ENCODE assay signal across 10 mouse cellular contexts in genomic region chr15:103058715-103059114, GRCm38 (mm10). TPM values are rescaled to one million over a fixed set of nuclear protein-coding genes. Genes with fewer than 3 reads are reported as not detected.
A peak's percentile ranks its signal among the peaks of the same experiment; 100 is the strongest.
DNase-seq lines count a peak whose midpoint lies in the region; ATAC-seq and TF ChIP-seq lines count a peak whose summit lies in the region.
"Had no signal": no experiment of that assay in that cellular context is flagged by ENCODE, and none has a peak within 500 bp of the region (broad histone marks: within the 10 kb centered on the region; RNA-seq: fewer than 3 reads in every experiment).

No protein-coding gene starts in this region.

- TF ChIP-seq POLR2A in cerebellum, adult 2 months (IDR thresholded peaks at IDR 0.05; ENCODE audit: borderline replicate concordance, insufficient read depth, low read length): no peak

- no peak overlapping the region for H3K27ac ChIP-seq in forebrain, embryonic 10.5 days
- H3K27ac ChIP-seq in forebrain, embryonic 14.5 days (ENCODE audit: low read depth, low read length): no peak overlapping the region
- peak overlapping the region; percentile 22; the same call in 1 of the 2 replicates for H3K27ac ChIP-seq in intestine, postnatal 0 days (ENCODE audit: low read depth, low read length)
- H3K27ac ChIP-seq in neural tube, embryonic 13.5 days (replicated peaks): peak overlapping the region; percentile 95
- H3K27ac ChIP-seq in cerebellum, adult 2 months (ENCODE audit: insufficient read depth, low read length): no peak overlapping the region
- H3K27ac ChIP-seq: liver, embryonic 14.5 days had no signal

- peak; percentile 38 for DNase-seq in forebrain, embryonic 10.5 days (ENCODE audit: extremely low spot score, low spot score)
- DNase-seq in forebrain, embryonic 14.5 days (ENCODE audit: low spot score): no peak
- DNase-seq in embryo, embryonic 10.5 days (ENCODE audit: low spot score): peak; percentile 72
- DNase-seq in heart, adult 18-20 months: no peak
- no peak for DNase-seq in cerebellum, adult 2 months
- no peak for DNase-seq in spleen, adult 18-20 months

- peaks cover 100% of the 10 kb centered on the region for H3K27me3 ChIP-seq in forebrain, embryonic 10.5 days (ENCODE audit: poor library complexity, severe bottlenecking)
- peaks cover 92% of the 10 kb centered on the region for H3K27me3 ChIP-seq in forebrain, embryonic 14.5 days (replicated peaks; ENCODE audit: control insufficient read depth, insufficient read depth, low read length)
- peaks cover 56% of the 10 kb centered on the region for H3K27me3 ChIP-seq in intestine, postnatal 0 days (replicated peaks; ENCODE audit: control insufficient read depth, insufficient read depth, low read length)
- H3K27me3 ChIP-seq in neural tube, embryonic 13.5 days: no peaks in the 10 kb centered on the region
- peaks cover 8% of the 10 kb centered on the region; the same call in 1 of the 2 replicates for H3K27me3 ChIP-seq in cerebellum, adult 2 months (ENCODE audit: control insufficient read depth, insufficient read depth, low read length)

- no peak for TF ChIP-seq CTCF in intestine, postnatal 0 days (IDR thresholded peaks at IDR 0.05; ENCODE audit: low read depth)
- TF ChIP-seq CTCF in cerebellum, adult 2 months (IDR thresholded peaks at IDR 0.05; ENCODE audit: borderline replicate concordance, insufficient read depth, low read depth, low read length): no peak

- H3K9ac ChIP-seq in forebrain, embryonic 14.5 days (ENCODE audit: low read length): no peak overlapping the region
- peak overlapping the region; percentile 43; the same call in 1 of the 2 replicates for H3K9ac ChIP-seq in intestine, postnatal 0 days (ENCODE audit: low read depth, low read length)
- H3K9ac ChIP-seq in neural tube, embryonic 13.5 days: peak overlapping the region; percentile 85
- H3K9ac ChIP-seq: heart, embryonic 12.5 days; liver, embryonic 14.5 days had no signal

- WGBS in forebrain, embryonic 10.5 days: 1% methylated on average over 12 of the region's 12 CpGs
- whole genome bisulfite sequencing in forebrain, embryonic 14.5 days: 2% methylated on average over 12 of the region's 12 CpGs
- 36% methylated on average over 12 of the region's 12 CpGs for WGBS in intestine, postnatal 0 days
- 3% methylated on average over 12 of the region's 12 CpGs for WGBS in neural tube, embryonic 13.5 days
- WGBS in cerebellum, adult 2 months: 11% methylated on average over 12 of the region's 12 CpGs

- peaks cover 4% of the 10 kb centered on the region; the same call in 1 of the 2 replicates for H3K4me1 ChIP-seq in forebrain, embryonic 10.5 days
- H3K4me1 ChIP-seq in forebrain, embryonic 14.5 days (ENCODE audit: control insufficient read depth, insufficient read depth, low read length): no peaks in the 10 kb centered on the region
- H3K4me1 ChIP-seq in intestine, postnatal 0 days (replicated peaks; ENCODE audit: control insufficient read depth, insufficient read depth, low read length): no peaks in the 10 kb centered on the region
- H3K4me1 ChIP-seq in neural tube, embryonic 13.5 days (replicated peaks): peaks cover 93% of the 10 kb centered on the region
- H3K4me1 ChIP-seq in cerebellum, adult 2 months (ENCODE audit: control insufficient read depth, insufficient read depth, low read length): no peaks in the 10 kb centered on the region

- no peaks in the 10 kb centered on the region for H3K9me3 ChIP-seq in forebrain, embryonic 10.5 days
- H3K9me3 ChIP-seq in forebrain, embryonic 14.5 days (replicated peaks; ENCODE audit: control insufficient read depth, low read length): no peaks in the 10 kb centered on the region
- H3K9me3 ChIP-seq in intestine, postnatal 0 days (ENCODE audit: control insufficient read depth): no peaks in the 10 kb centered on the region
- H3K9me3 ChIP-seq in neural tube, embryonic 13.5 days: no peaks in the 10 kb centered on the region
- H3K9me3 ChIP-seq: heart, embryonic 12.5 days had no signal

- no peaks in the 10 kb centered on the region for H3K36me3 ChIP-seq in forebrain, embryonic 10.5 days (replicated peaks)
- H3K36me3 ChIP-seq in forebrain, embryonic 14.5 days (ENCODE audit: control insufficient read depth, insufficient read depth, low read length): no peaks in the 10 kb centered on the region
- no peaks in the 10 kb centered on the region for H3K36me3 ChIP-seq in intestine, postnatal 0 days (ENCODE audit: control insufficient read depth, insufficient read depth)
- no peaks in the 10 kb centered on the region for H3K36me3 ChIP-seq in neural tube, embryonic 13.5 days
- H3K36me3 ChIP-seq: heart, embryonic 12.5 days had no signal

- no peak overlapping the region for H3K4me3 ChIP-seq in forebrain, embryonic 10.5 days
- H3K4me3 ChIP-seq in forebrain, embryonic 14.5 days (ENCODE audit: low read depth, low read length): no peak overlapping the region
- H3K4me3 ChIP-seq in intestine, postnatal 0 days (ENCODE audit: low read depth, low read length): peak overlapping the region; percentile 10; the same call in 1 of the 2 replicates
- H3K4me3 ChIP-seq in neural tube, embryonic 13.5 days: peak overlapping the region; percentile 41
- no peak overlapping the region for H3K4me3 ChIP-seq in cerebellum, adult 2 months (replicated peaks; ENCODE audit: insufficient read depth, low read depth, low read length)
- H3K4me3 ChIP-seq: heart, embryonic 12.5 days had no signal

- H3K4me2 ChIP-seq in forebrain, embryonic 14.5 days (ENCODE audit: low read length): no peak overlapping the region
- H3K4me2 ChIP-seq in intestine, postnatal 0 days (replicated peaks; ENCODE audit: low read depth): peak overlapping the region; percentile 53
- H3K4me2 ChIP-seq in neural tube, embryonic 13.5 days: peak overlapping the region; percentile 67
- H3K4me2 ChIP-seq: heart, embryonic 12.5 days had no signal

- no peak for ATAC-seq in forebrain, embryonic 14.5 days
- no peak for ATAC-seq in intestine, postnatal 0 days
- ATAC-seq in neural tube, embryonic 13.5 days (ENCODE audit: low read depth): no peak

RNA-seq across cellular contexts. Expression of gene Hoxc4, which starts 40.0 kb away (rescaled TPM):
- not detected in 2 replicates for polyA plus RNA-seq in forebrain, embryonic 10.5 days (2016; fragmentation: Nextera tagmentation; extraction: Ambion mirVana)
- not detected in 2 replicates for polyA plus RNA-seq in forebrain, embryonic 14.5 days (2014; fragmentation: Nextera tagmentation; extraction: Ambion mirVana)
- polyA plus RNA-seq in intestine, postnatal 0 days (2015; fragmentation: Nextera tagmentation; extraction: Ambion mirVana): 4.8 and 5.2 TPM in 2 replicates
- 40.2 and 49.9 TPM in 2 replicates for polyA plus RNA-seq in neural tube, embryonic 13.5 days (2015; fragmentation: Nextera tagmentation; extraction: Ambion mirVana)
- total RNA-seq in heart, adult 18-20 months (2021): under 1 TPM in 1 of 2 experiments, not detected in 1; 0.23 TPM
- 3.9 and 4.5 TPM in 2 replicates for polyA plus RNA-seq in cerebellum, adult 2 months (2012; rRNA removed)

Comparison
In these comparisons a context has a peak if more than half of its experiments do, and no peak if none do; other contexts are left out.
1. DNase-seq: peak in forebrain, embryonic 10.5 days (single experiment) and embryo, embryonic 10.5 days (single experiment); none in forebrain, embryonic 14.5 days (single experiment), heart, adult 18-20 months (0 of 2), cerebellum, adult 2 months (0 of 2) and spleen, adult 18-20 months (0 of 2).
2. H3K27ac ChIP-seq: peak in intestine, postnatal 0 days (single experiment) and neural tube, embryonic 13.5 days (single experiment); none in forebrain, embryonic 10.5 days (single experiment), forebrain, embryonic 14.5 days (single experiment) and cerebellum, adult 2 months (single experiment).
3. H3K4me3 ChIP-seq: peak in intestine, postnatal 0 days (single experiment) and neural tube, embryonic 13.5 days (single experiment); none in forebrain, embryonic 10.5 days (single experiment), forebrain, embryonic 14.5 days (single experiment) and cerebellum, adult 2 months (single experiment).